Mouse (Mus musculus) lung, adult 2 months (tissue): ENCODE measurements at regions not wholly inside any gene's neighbourhood (a gene's known extent, or its start where the extent isn't known, plus 50 kb on each side); places are given as distances from the start of the nearest gene placed in this dataset.

Experiments
- DNase-seq: peaks from one replicate; pipeline ENCODE4 v3.0.0; 2022
- H3K4me1 ChIP-seq: fragments of 200-500 bp; 2 replicates; pipeline ENCODE4 v1.6.1; 2011; ENCODE audit warnings: low read length; ENCODE audit not compliant: control insufficient read depth, insufficient read depth
- H3K4me3 ChIP-seq: fragments of 200-500 bp; replicated peaks from 2 replicates; pipeline ENCODE3; 2011; ENCODE audit warnings: low read depth, mild to moderate bottlenecking, control low read depth, low read length; ENCODE audit errors: extremely low read depth
- CTCF ChIP-seq: fragments of 200-500 bp; IDR thresholded peaks from 2 replicates; pipeline ENCODE4 v1.5.1; 2011; ENCODE audit warnings: mild to moderate bottlenecking, low read length, control low read depth; ENCODE audit not compliant: insufficient read depth
- POLR2A ChIP-seq: fragments of 200-500 bp; IDR thresholded peaks from 2 replicates; pipeline ENCODE4 v1.6.1; 2011; ENCODE audit warnings: low read depth, mild to moderate bottlenecking, control low read depth, low read length, borderline replicate concordance; ENCODE audit errors: extremely low read depth
- WGBS: fragments of 180-500 bp; shearing (Covaris S2); methylation state at CpG from one replicate; pipeline ENCODE4 v1.1.7; 2018; 5-methylcytosine and 5-hydroxymethylcytosine counted together

DNA sequence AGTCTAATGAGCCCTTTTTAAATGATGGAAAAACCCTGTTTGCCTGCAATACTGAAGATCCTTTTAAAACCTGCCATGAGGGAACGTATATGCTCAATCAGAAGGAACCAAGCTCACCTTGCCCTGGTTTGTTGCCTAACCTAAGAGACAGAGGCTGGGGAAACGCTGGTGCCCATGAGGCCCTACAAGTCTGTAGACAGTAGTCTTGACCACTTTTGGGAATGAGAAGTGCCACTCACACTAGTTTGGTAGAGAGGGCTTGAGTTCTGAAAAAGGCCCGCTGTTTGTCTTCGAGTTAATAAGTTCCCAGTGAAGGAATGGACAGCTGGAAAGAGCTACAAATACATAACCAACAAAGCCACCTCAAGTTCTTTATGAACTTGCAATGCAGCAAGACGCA, 306.4 kb upstream of the 4930412O13Rik start:
- no peak for DNase-seq
- WGBS = 79% methylated on average over 5 of the region's 5 CpGs
- Histone ChIP-seq H3K4me1 (no peaks in the 10 kb centered on the region), H3K4me3 (no peak overlapping the region)
- TF ChIP-seq CTCF (no peak), POLR2A (no peak)

DNA sequence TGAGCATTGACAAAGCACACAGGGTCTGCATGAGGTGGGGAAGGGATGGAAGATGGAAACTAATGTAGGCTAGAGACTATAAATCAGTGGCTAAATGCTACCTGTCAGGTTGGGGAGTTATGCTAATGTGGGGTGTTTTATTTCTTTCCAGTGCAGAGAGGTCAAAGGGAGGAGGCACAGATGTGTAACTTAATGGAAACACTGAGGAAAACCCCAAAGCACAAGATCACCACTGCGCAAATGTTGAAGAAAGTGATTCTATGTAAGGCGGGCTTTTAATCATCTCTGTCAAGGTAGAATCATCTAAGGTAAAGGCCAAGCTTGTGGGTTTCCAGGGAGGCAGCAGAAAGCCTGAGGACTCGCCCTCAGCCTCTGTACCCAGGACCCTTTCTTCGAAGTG, 303.2 kb upstream of the 4930412O13Rik start:
- TF ChIP-seq POLR2A (no peak), CTCF (no peak)
- no peaks in the 10 kb centered on the region for H3K4me1 ChIP-seq
- H3K4me3 ChIP-seq = no peak overlapping the region
- no peak for DNase-seq
- 87% methylated on average over 4 of the region's 4 CpGs for WGBS

DNA sequence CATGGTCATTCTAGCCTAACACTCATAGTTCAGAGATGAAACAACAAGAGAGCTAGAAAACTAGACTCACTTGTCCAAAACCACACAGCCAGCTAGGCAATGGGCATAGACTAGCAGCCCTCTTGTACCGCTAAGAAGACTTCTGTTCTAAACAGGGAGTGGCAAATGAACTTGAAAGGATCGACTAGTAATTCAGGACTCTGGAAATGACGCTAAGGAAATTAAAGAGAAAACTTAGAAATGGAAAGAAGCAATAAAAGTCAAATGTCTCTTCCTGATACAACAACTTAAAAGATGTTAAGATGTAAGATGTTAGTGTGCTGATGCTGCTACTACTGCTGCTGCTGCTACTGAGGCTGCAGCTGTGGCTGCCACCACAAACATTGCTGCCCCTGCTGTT, 293.7 kb upstream of the 4930412O13Rik start:
- TF ChIP-seq POLR2A = no peak
- no peak for TF ChIP-seq CTCF
- no peak overlapping the region for H3K4me3 ChIP-seq
- 89% methylated on average over 3 of the region's 3 CpGs for WGBS
- DNase-seq = no peak
- H3K4me1 ChIP-seq = no peaks in the 10 kb centered on the region

DNA sequence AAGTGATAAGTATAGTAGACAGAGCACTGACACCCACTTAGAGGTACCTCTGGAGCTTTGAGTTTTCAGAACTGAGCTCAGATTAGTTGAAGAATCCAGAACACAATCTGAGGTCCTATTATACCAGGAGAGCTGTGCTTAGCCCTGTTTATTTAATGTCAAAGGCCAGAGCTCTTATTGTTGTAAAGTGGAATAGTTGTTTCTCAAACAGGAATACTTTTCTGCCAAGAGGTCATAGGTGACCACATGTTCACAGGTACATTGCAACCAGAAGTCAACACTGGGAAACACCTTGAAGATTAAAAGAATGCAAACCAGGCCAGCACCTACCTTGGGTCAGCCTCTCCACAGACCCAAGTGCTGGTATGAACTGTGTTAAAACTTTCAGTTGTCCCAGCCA, 291.9 kb upstream of the 4930412O13Rik start:
- H3K4me3 ChIP-seq = no peak overlapping the region
- no peak for DNase-seq
- H3K4me1 ChIP-seq = peaks cover 2% of the 10 kb centered on the region; the same call in 1 of the 2 replicates
- TF ChIP-seq CTCF (no peak), POLR2A (no peak)

DNA sequence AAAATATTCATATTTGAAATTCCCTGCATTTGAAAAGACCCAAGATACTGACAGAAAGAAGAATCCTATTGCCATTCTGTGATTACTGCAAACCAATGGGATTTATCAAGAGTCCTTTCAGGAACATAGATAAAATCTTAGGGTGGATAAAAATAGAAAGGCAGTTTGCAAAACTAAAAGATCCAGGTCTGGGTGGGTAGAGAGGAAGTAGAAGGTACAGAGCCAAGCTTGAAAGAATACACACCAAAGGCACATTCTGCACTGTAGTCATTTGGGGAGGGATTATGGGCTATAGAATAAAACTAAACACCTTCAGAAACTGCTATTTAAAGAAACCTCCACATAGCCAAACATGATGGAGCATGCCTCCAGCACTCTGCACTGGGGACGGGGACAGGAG, 288.5 kb upstream of the 4930412O13Rik start:
- no peak for DNase-seq
- no peak overlapping the region for H3K4me3 ChIP-seq
- peaks cover 2% of the 10 kb centered on the region; the same call in 1 of the 2 replicates for H3K4me1 ChIP-seq
- WGBS = 83% methylated on average over 1 of the region's 1 CpGs
- TF ChIP-seq CTCF (no peak), POLR2A (no peak)

DNA sequence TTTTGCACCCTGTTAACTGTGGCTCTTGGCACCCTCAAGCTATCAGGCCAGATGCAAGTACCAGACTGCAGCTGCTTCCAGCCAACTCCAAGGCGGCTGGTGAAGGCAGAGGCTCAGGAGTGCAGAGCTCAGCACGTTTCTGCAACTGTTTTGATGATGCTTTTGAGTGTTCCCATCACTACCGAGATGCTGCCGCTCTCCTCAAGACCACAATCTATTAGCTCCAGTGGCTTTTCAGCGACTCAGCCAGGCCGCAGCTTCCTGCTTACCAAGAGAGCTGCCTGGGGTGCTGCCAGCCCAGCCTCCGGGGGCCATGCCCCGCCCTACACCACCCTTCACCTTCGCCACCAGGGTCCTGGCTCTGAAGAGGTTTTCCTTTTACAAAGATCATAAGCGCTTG, 287.1 kb upstream of the 4930412O13Rik start:
- H3K4me3 ChIP-seq = no peak overlapping the region
- WGBS = 20% methylated on average over 10 of the region's 10 CpGs
- peaks cover 2% of the 10 kb centered on the region; the same call in 1 of the 2 replicates for H3K4me1 ChIP-seq
- no peak for DNase-seq
- no peak for TF ChIP-seq POLR2A
- no peak for TF ChIP-seq CTCF

DNA sequence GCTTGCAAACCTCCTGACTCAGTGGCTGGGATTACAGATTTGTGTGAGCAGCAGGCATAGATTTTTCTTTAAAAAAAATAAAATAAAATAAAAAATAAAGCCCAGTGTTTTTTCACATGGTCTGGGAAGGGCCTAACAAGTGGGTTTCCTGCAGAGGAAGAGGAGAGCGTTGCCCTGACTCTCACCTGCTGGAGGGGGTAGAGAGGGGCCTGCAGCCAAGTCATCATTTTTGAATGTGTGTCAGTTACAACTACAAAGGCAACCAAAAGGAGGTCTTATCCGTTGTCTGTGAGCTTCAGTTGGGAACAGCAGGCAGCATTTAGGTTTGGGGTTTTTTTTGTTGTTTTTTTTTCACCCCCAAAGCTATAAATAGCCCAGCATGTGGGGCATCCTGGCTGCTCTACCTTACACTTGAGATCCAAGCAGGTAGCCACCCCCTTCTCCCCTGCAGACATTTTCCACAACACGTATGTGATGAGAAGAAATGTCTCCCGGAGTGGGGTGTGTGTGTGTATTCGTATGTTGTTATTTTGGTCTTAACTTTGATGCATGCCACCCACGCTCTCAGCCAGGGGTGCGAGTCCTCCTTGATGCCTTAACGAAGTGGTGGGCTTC, 285.7 kb upstream of the 4930412O13Rik start:
- 75% methylated on average over 8 of the region's 8 CpGs for WGBS
- no peak overlapping the region for H3K4me3 ChIP-seq
- H3K4me1 ChIP-seq = peaks cover 2% of the 10 kb centered on the region; the same call in 1 of the 2 replicates
- DNase-seq = no peak
- TF ChIP-seq POLR2A = no peak
- no peak for TF ChIP-seq CTCF

DNA sequence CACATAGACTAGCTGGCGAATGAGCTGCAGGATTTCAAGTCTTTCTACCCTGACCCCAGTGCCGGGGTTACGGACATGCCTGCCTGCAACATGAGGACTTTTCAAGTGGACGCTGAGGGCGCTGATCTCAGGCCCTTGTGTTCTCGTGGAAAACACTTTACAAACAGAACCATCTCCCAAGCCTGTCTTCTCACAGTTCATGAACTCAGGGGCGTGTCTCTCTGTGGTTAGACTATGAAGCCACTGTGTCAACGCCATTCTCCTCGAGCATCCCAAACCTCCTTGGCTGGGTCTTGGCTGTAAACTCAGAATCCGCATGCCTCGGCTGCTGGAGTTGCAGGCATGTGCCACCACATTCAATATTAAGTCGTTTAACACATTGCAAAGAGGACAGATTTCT, 284.9 kb upstream of the 4930412O13Rik start:
- Histone ChIP-seq H3K4me1 (peaks cover 2% of the 10 kb centered on the region; the same call in 1 of the 2 replicates), H3K4me3 (no peak overlapping the region)
- 64% methylated on average over 12 of the region's 12 CpGs for WGBS
- TF ChIP-seq POLR2A (no peak), CTCF (no peak)
- DNase-seq = no peak

DNA sequence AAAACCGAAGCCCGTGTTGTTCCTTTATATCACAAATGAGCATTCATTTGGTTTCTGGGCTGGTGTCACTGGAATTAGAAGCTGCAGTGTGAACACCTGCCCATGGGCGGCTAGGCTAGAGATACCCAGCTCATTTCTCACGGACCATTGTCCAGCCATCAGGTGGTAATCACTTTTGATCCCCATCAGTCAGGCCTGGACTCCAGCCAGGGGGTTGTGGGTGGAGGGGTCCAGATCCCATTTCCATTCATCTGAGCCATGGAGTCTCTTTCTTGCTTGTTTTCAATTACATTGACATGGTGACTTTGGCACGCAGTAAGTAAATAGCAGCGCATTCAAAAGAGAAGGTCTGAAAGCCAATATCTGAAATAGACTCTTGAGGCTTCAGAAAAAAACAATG, 276.1 kb upstream of the 4930412O13Rik start:
- Histone ChIP-seq H3K4me1 (no peaks in the 10 kb centered on the region), H3K4me3 (no peak overlapping the region)
- no peak for DNase-seq
- TF ChIP-seq POLR2A (no peak), CTCF (no peak)
- 86% methylated on average over 6 of the region's 6 CpGs for WGBS

DNA sequence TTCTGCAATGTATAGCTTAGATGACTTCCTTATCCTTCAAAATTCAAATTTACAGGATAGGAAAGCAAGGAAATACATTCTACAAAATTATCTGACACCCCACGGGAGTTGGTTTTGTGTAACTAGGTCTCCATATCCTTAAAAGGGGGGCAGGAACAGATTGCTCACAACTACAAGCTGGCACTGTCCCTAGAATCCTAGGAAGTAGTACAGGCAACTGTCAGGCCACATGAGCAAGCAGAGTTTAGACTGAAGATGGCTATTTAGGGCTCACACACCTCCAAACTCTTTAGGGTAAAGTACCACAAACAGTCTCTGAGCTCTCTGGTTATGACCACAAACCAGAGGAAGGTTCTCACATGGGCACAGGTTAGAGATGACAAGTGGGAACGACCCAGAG, 273.5 kb upstream of the 4930412O13Rik start:
- no peak for TF ChIP-seq POLR2A
- TF ChIP-seq CTCF = no peak
- WGBS = 74% methylated on average over 2 of the region's 2 CpGs
- Histone ChIP-seq H3K4me1 (no peaks in the 10 kb centered on the region), H3K4me3 (no peak overlapping the region)
- DNase-seq = no peak

DNA sequence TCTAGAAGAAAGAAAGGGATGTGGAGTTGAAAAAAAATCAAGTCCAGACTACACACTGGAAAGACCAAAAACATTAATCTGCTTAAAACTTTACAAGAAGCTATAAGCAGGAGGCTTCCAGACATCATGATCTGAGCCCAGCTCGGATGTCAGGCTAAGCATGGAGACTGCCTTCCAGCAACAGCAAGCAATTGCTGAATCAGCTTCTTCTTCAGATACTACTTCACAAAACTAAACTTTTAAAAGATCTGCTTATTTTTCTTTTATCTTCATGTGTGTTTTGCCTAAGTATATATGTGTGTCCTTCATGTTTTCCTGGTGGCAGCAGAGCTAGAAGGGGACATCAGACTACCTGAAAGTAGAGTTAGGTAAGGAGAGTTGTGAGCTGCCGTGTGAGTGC, 266.6 kb upstream of the 4930412O13Rik start:
- 80% methylated on average over 2 of the region's 2 CpGs for WGBS
- no peak overlapping the region for H3K4me3 ChIP-seq
- no peak for TF ChIP-seq POLR2A
- TF ChIP-seq CTCF = no peak
- DNase-seq = no peak
- no peaks in the 10 kb centered on the region for H3K4me1 ChIP-seq
